Mouse (Mus musculus): ENCODE data around the gene Sufu. TPM values are rescaled to one million over a fixed set of nuclear protein-coding genes. Genes with fewer than 3 reads are reported as not detected.

Gene Sufu
- total RNA-seq, 1 experiment from 2014 or later = 5.5 TPM

DNA sequence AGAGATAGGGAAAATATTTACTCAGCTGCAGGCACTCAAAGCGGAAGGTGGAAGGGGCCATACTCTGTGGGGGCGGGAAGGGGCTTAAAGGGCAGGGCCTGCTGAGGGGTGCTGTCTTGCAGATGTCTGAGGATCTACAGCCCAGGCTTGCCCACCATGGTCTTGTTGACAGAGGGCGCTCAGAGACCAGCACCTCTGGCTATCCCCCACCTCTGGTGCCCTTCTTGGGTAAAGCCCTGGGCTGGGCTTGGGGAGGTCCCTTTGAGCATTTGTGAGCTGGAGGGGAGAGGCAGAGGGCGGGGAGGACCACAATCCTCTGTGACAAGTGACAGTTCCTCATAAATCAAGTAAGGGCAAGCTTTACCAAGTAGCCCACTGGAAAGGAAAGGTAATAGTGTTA is 136.4 kb downstream of the Sufu start:
- ATAC-seq (replicated peaks; ENCODE audit: insufficient number of reproducible peaks, low FRiP score, low TSS enrichment, poor library complexity, severe bottlenecking) = no peak

DNA sequence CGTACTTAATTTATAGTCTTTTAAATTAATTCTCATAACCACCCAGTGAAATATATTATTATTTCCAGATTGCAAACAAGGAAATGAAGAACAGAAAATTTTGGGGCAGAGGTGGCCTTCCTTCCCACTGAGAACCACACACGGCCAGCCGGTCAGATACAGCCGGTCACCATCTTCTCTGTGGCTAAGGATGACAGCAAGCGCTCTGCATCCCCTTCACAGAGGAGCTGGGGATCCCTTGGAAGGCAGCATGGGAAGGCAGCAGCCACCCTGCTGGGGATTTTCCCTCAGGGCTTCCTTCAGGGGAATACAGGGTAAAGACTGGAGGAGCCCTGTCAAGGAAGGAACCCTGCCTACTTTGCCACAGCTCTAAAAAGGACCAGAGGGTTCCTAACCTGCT is 136.8 kb downstream of the Sufu start:
- ATAC-seq (replicated peaks; ENCODE audit: insufficient number of reproducible peaks, low FRiP score, low TSS enrichment, poor library complexity, severe bottlenecking) = no peak

DNA sequence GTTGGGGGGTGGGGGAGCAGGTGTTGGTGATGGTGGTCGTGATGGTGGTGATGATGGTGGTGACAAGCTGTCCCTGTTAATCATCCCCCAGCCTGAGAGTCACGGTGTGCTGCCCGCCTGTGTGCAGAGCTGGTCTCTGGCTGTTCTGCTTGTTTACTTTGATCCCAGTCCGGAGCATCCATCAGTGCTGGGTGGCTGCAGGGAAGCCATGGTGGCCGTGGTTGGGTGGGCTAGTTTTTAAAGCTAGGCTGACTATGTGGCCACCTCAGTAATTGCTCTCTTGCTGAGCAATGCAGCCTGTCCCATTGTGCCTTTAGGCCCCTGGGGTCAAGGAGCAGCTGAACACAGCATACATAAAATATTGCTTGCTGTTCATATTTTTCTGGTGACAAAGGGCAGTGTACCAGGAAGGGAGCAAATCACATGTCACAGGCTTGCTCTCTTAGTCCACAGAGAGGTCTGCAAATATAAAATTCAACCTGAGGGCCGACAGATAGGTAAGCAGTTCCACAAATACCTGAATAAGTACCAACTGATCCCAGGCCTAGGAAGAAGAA is 137.9 kb downstream of the Sufu start:
- no peak for ATAC-seq (replicated peaks; ENCODE audit: insufficient number of reproducible peaks, low FRiP score, low TSS enrichment, poor library complexity, severe bottlenecking)

DNA sequence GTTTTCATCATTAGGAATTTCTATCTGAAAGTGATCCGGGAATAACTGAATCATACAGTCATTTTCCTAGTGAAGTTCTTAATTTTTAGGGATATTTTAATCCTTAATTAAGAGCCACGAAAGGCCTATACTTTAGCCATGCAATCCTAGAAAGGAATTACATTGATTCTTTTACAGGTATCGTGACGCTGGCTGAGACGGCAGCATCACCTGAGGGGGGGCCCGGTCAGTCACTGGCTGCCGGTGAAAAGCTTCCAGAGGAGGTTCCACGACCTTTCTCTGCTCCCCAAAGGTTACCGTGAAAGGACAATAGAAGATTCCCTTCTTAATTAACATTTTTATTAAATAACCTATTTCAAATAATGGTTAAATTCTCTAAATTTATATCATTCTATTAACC is 140.7 kb downstream of the Sufu start:
- ATAC-seq (replicated peaks; ENCODE audit: insufficient number of reproducible peaks, low FRiP score, low TSS enrichment, poor library complexity, severe bottlenecking) = no peak

DNA sequence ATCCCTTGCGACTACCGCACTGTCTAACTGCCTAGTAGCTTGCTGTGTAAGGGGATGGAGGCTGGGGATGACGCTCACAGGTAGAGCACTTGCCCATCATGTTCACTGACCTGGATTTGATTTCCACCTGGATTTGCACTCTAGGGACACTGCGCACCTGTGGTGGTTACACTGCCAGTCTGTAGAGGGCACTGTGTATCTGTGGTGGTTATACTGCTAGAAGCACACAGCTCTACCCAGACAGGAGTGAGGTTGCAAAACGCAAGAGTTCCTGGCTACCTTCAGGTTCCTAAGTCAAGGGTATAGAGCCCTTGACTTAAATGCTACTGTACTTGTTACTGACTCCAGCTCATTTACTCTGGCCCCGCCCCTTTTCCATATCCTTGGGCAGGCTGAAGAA is 141.5 kb downstream of the Sufu start:
- no peak; the same call in 1 of the 2 replicates for ATAC-seq (replicated peaks; ENCODE audit: insufficient number of reproducible peaks, low FRiP score, low TSS enrichment, poor library complexity, severe bottlenecking)

Other genes with a start within 250 kb of the Sufu start
- not detected in 3 replicates for gene Pitx3, start 248.6 kb upstream of the Sufu start, total RNA-seq (2017)
- gene Gbf1, start 244.4 kb upstream of the Sufu start, total RNA-seq (2017) = 41.0 to 56.7 TPM (median 55.5 TPM) in 3 replicates
- 48.8 to 62.5 TPM (median 55.3 TPM) in 3 replicates for gene Nfkb2, start 92.6 kb upstream of the Sufu start, total RNA-seq (2017)
- 0.76 TPM in 1 of 3 replicates, not detected in the others for gene Psd, start 69.7 kb upstream of the Sufu start, total RNA-seq (2017)
- 1.2 to 3.0 TPM (median 2.2 TPM) in 3 replicates for gene Fbxl15, start 68.7 kb upstream of the Sufu start, total RNA-seq (2017)
- 43.0 to 58.3 TPM (median 56.0 TPM) in 3 replicates for gene Cuedc2, start 58.2 kb upstream of the Sufu start, total RNA-seq (2017)
- 0.57 to 2.9 TPM (median 0.75 TPM) in 3 replicates for gene Mfsd13a, start 55.8 kb upstream of the Sufu start, total RNA-seq (2017)
- gene 2310034G01Rik, start 46.6 kb upstream of the Sufu start, total RNA-seq (2017) = 1.5 TPM in 2 of 3 replicates, not detected in the other
- gene Actr1a, start 1.1 kb upstream of the Sufu start, total RNA-seq (2017) = 90.9 to 114 TPM (median 107 TPM) in 3 replicates
- 35.4 to 50.0 TPM (median 39.9 TPM) in 3 replicates for gene Trim8, start 104.8 kb downstream of the Sufu start, total RNA-seq (2017)
- 7.1 to 26.2 TPM (median 18.2 TPM) in 3 replicates for gene Arl3, start 176.3 kb downstream of the Sufu start, total RNA-seq (2017)
- gene Sfxn2, start 176.5 kb downstream of the Sufu start, total RNA-seq (2017) = 8.9 to 11.1 TPM (median 10.2 TPM) in 3 replicates
- gene Wbp1l, start 202.2 kb downstream of the Sufu start, total RNA-seq (2017) = 45.5 to 72.9 TPM (median 56.5 TPM) in 3 replicates

Measured in monocyte, adult 5-6 weeks (primary cell).